Mouse (Mus musculus): ENCODE measurements around the gene Rsrp1.

DNA sequence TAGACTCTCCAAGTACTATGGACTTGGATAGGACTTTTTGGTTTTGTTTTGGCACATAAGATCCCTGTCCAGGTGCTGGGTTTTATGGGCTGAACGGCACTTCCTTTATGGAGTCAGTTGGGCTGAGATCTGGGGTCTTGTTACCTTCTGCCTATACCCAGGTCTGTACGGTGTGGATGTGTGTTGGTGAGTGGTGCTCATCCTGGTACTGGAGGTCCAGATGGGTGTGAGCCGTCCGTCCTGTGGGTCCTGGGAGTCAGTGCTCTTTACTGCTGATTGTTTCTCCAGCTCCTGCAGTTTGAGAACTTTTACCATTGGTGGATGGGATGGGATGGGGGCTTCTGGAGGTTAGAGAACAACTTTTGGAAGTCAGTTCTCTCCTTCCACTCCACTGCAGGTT, 1.7 kb upstream of the Rsrp1 start:
- TF ChIP-seq CTCF (IDR thresholded peaks at IDR 0.05; ENCODE audit: borderline replicate concordance, extremely low read depth, insufficient read depth, insufficient read length) = no peak
- TF ChIP-seq POLR2A (IDR thresholded peaks at IDR 0.05; ENCODE audit: borderline replicate concordance, extremely low read depth, insufficient read depth, insufficient read length, poor library complexity, severe bottlenecking) = no peak

All from brain, embryonic 14.5 days (tissue).